Mouse (Mus musculus) embryonic facial prominence, embryonic 12.5 days (tissue): ENCODE measurements around the gene B3galt5. TPM values are rescaled to one million over a fixed set of nuclear protein-coding genes. Genes with fewer than 3 reads are reported as not detected.

ENCODE experiments used
- ATAC-seq: fragments of 200-750 bp; cut with Nextera tagmentation; 2 replicates; pipeline ENCODE4 v1.8.0; 2017; ENCODE audit not compliant: insufficient number of reproducible peaks, insufficient read depth, low FRiP score, low TSS enrichment
- H3K27ac ChIP-seq: fragments of 300-500 bp; sonication (generic); 2 replicates; pipeline ENCODE4 v1.5.1; 2016; ENCODE audit warnings: mild to moderate bottlenecking
- H3K27me3 ChIP-seq: fragments of 300-500 bp; sonication (generic); 2 replicates; pipeline ENCODE4 v1.6.1; 2016; ENCODE audit warnings: mild to moderate bottlenecking, moderate library complexity
- H3K36me3 ChIP-seq: fragments of 300-500 bp; sonication (generic); 2 replicates; pipeline ENCODE4 v1.6.1; 2016; ENCODE audit warnings: mild to moderate bottlenecking
- H3K4me1 ChIP-seq: fragments of 300-500 bp; sonication (generic); 2 replicates; pipeline ENCODE4 v1.6.1; 2016
- H3K4me2 ChIP-seq: fragments of 300-500 bp; sonication (generic); replicated peaks from 2 replicates; pipeline ENCODE4 v1.6.1; 2016; ENCODE audit warnings: mild to moderate bottlenecking, moderate library complexity
- H3K4me3 ChIP-seq: fragments of 300-500 bp; sonication (generic); 2 replicates; pipeline ENCODE4 v1.5.1; 2016; ENCODE audit warnings: mild to moderate bottlenecking
- H3K9ac ChIP-seq: fragments of 300-500 bp; sonication (generic); 2 replicates; pipeline ENCODE4 v1.6.1; 2016; ENCODE audit warnings: mild to moderate bottlenecking, moderate library complexity
- H3K9me3 ChIP-seq: fragments of 300-500 bp; sonication (generic); 2 replicates; pipeline ENCODE4 v1.6.1; 2016; ENCODE audit warnings: mild to moderate bottlenecking, moderate library complexity
- WGBS: fragments of 180-500 bp; shearing (Covaris S2); methylation state at CpG from one replicate; pipeline ENCODE4 v1.1.7; 2016; 5-methylcytosine and 5-hydroxymethylcytosine counted together
- polyA plus RNA-seq: library from polyadenylated mRNA; unstranded; fragments of >200 nt; fragmentation: Nextera tagmentation; extraction: Ambion mirVana; gene quantifications from 2 replicates; pipeline ENCODE4 v1.2.1, GENCODE M21; 2016

B3galt5 gene
- polyA plus RNA-seq, 1 experiment from 2014 or later, result 0.69 TPM

- H3K4me2 ChIP-seq, result no peak overlapping the region
- H3K27ac ChIP-seq, result no peak overlapping the region
- no peaks in the 10 kb centered on the region for H3K36me3 ChIP-seq
- H3K4me1 ChIP-seq, result no peaks in the 10 kb centered on the region
- H3K9ac ChIP-seq, result no peak overlapping the region
- WGBS, result 78% methylated on average over 3 of the region's 3 CpGs
- no peak overlapping the region for H3K4me3 ChIP-seq
- H3K9me3 ChIP-seq, result no peaks in the 10 kb centered on the region
- H3K27me3 ChIP-seq, result no peaks in the 10 kb centered on the region
- ATAC-seq, result no peak
Measured at GRCm38 (mm10) chr16:96221959-96222358, 13.6 kb upstream of the B3galt5 start.

- Histone ChIP-seq H3K36me3 (no peaks in the 10 kb centered on the region), H3K4me3 (no peak overlapping the region), H3K4me2 (no peak overlapping the region), H3K27ac (no peak overlapping the region), H3K4me1 (no peaks in the 10 kb centered on the region), H3K9me3 (no peaks in the 10 kb centered on the region), H3K27me3 (no peaks in the 10 kb centered on the region), H3K9ac (no peak overlapping the region)
- WGBS, result 88% methylated on average over 1 of the region's 1 CpGs
- no peak for ATAC-seq
Measured at GRCm38 (mm10) chr16:96222452-96222851, 13.1 kb upstream of the B3galt5 start.

- Histone ChIP-seq H3K4me1 (no peaks in the 10 kb centered on the region), H3K9me3 (no peaks in the 10 kb centered on the region), H3K4me2 (no peak overlapping the region), H3K36me3 (no peaks in the 10 kb centered on the region), H3K27ac (no peak overlapping the region), H3K9ac (no peak overlapping the region), H3K27me3 (no peaks in the 10 kb centered on the region), H3K4me3 (no peak overlapping the region)
- ATAC-seq, result no peak
- WGBS, result 76% methylated on average over 13 of the region's 13 CpGs
Measured at GRCm38 (mm10) chr16:96228438-96228837, 7.2 kb upstream of the B3galt5 start.

GRCm38 (mm10) chr16:96229044-96229555 lies 6.5 kb upstream of the B3galt5 start:
- H3K4me2 ChIP-seq, result no peak overlapping the region
- no peaks in the 10 kb centered on the region for H3K27me3 ChIP-seq
- H3K36me3 ChIP-seq, result no peaks in the 10 kb centered on the region
- H3K9ac ChIP-seq, result no peak overlapping the region
- no peak overlapping the region for H3K27ac ChIP-seq
- H3K9me3 ChIP-seq, result no peaks in the 10 kb centered on the region
- no peak overlapping the region for H3K4me3 ChIP-seq
- no peaks in the 10 kb centered on the region for H3K4me1 ChIP-seq
- ATAC-seq, result no peak
- WGBS, result 63% methylated on average over 8 of the region's 8 CpGs

GRCm38 (mm10) chr16:96230411-96230810 lies 5.2 kb upstream of the B3galt5 start:
- Histone ChIP-seq H3K36me3 (no peaks in the 10 kb centered on the region), H3K4me1 (no peaks in the 10 kb centered on the region), H3K9me3 (no peaks in the 10 kb centered on the region), H3K27ac (no peak overlapping the region), H3K4me3 (no peak overlapping the region), H3K27me3 (no peaks in the 10 kb centered on the region), H3K9ac (no peak overlapping the region), H3K4me2 (no peak overlapping the region)
- 32% methylated on average over 11 of the region's 11 CpGs for WGBS
- no peak for ATAC-seq

GRCm38 (mm10) chr16:96231251-96231650 lies 4.3 kb upstream of the B3galt5 start:
- WGBS, result 92% methylated on average over 4 of the region's 4 CpGs

GRCm38 (mm10) chr16:96231974-96232373 lies 3.6 kb upstream of the B3galt5 start:
- 80% methylated on average over 8 of the region's 8 CpGs for WGBS
- Histone ChIP-seq H3K4me2 (no peak overlapping the region), H3K27me3 (no peaks in the 10 kb centered on the region), H3K9ac (no peak overlapping the region), H3K36me3 (no peaks in the 10 kb centered on the region), H3K9me3 (no peaks in the 10 kb centered on the region), H3K4me3 (no peak overlapping the region), H3K4me1 (no peaks in the 10 kb centered on the region), H3K27ac (no peak overlapping the region)
- ATAC-seq, result no peak

More at GRCm38 (mm10) chr16:96231251-96231650, 4.3 kb upstream of the B3galt5 start:
- H3K4me1 ChIP-seq, result no peaks in the 10 kb centered on the region
- no peak for ATAC-seq
- no peaks in the 10 kb centered on the region for H3K36me3 ChIP-seq
- H3K4me2 ChIP-seq, result no peak overlapping the region
- no peak overlapping the region for H3K9ac ChIP-seq
- H3K4me3 ChIP-seq, result no peak overlapping the region
- no peaks in the 10 kb centered on the region for H3K27me3 ChIP-seq
- H3K27ac ChIP-seq, result no peak overlapping the region
- H3K9me3 ChIP-seq, result no peaks in the 10 kb centered on the region

GRCm38 (mm10) chr16:96233996-96234395 lies 1.6 kb upstream of the B3galt5 start:
- H3K36me3 ChIP-seq, result no peaks in the 10 kb centered on the region
- H3K4me1 ChIP-seq, result no peaks in the 10 kb centered on the region
- no peak for ATAC-seq
- 88% methylated on average over 8 of the region's 8 CpGs for WGBS
- no peak overlapping the region for H3K4me3 ChIP-seq
- no peaks in the 10 kb centered on the region for H3K9me3 ChIP-seq
- no peak overlapping the region for H3K9ac ChIP-seq
- H3K4me2 ChIP-seq, result no peak overlapping the region
- H3K27me3 ChIP-seq, result no peaks in the 10 kb centered on the region
- no peak overlapping the region for H3K27ac ChIP-seq

GRCm38 (mm10) chr16:96244496-96244895 lies 8.9 kb downstream of the B3galt5 start:
- WGBS, result 83% methylated on average over 6 of the region's 6 CpGs
- Histone ChIP-seq H3K27ac (no peak overlapping the region), H3K4me2 (no peak overlapping the region), H3K4me3 (no peak overlapping the region), H3K36me3 (no peaks in the 10 kb centered on the region), H3K4me1 (no peaks in the 10 kb centered on the region), H3K27me3 (no peaks in the 10 kb centered on the region), H3K9ac (no peak overlapping the region), H3K9me3 (0 out of 2 replicates have a peak, but pooled peaks cover 4% of the 10 kb centered on the region)
- no peak for ATAC-seq

GRCm38 (mm10) chr16:96249635-96250034 lies 14.0 kb downstream of the B3galt5 start:
- Histone ChIP-seq H3K9ac (no peak overlapping the region), H3K9me3 (0 out of 2 replicates have a peak, but pooled peaks cover 4% of the 10 kb centered on the region), H3K27me3 (no peaks in the 10 kb centered on the region), H3K4me1 (no peaks in the 10 kb centered on the region), H3K4me2 (no peak overlapping the region), H3K27ac (no peak overlapping the region), H3K36me3 (no peaks in the 10 kb centered on the region), H3K4me3 (no peak overlapping the region)
- no peak for ATAC-seq
- 75% methylated on average over 7 of the region's 7 CpGs for WGBS

- H3K9me3 ChIP-seq, result 0 out of 2 replicates have a peak, but pooled peaks cover 4% of the 10 kb centered on the region
- no peak overlapping the region for H3K4me2 ChIP-seq
- H3K27me3 ChIP-seq, result no peaks in the 10 kb centered on the region
- H3K4me3 ChIP-seq, result no peak overlapping the region
- ATAC-seq, result no peak
- no peak overlapping the region for H3K9ac ChIP-seq
- WGBS, result 79% methylated on average over 1 of the region's 1 CpGs
- H3K36me3 ChIP-seq, result no peaks in the 10 kb centered on the region
- H3K4me1 ChIP-seq, result no peaks in the 10 kb centered on the region
- H3K27ac ChIP-seq, result no peak overlapping the region
Measured at GRCm38 (mm10) chr16:96252146-96252545, 16.5 kb downstream of the B3galt5 start.

- Histone ChIP-seq H3K4me1 (no peaks in the 10 kb centered on the region), H3K9me3 (no peaks in the 10 kb centered on the region), H3K9ac (no peak overlapping the region), H3K4me3 (no peak overlapping the region), H3K4me2 (no peak overlapping the region), H3K36me3 (no peaks in the 10 kb centered on the region), H3K27ac (no peak overlapping the region), H3K27me3 (no peaks in the 10 kb centered on the region)
- 90% methylated on average over 8 of the region's 8 CpGs for WGBS
- no peak for ATAC-seq
Measured at GRCm38 (mm10) chr16:96258429-96258828, 22.8 kb downstream of the B3galt5 start.

- ATAC-seq, result no peak
- H3K4me2 ChIP-seq, result no peak overlapping the region
- no peaks in the 10 kb centered on the region for H3K9me3 ChIP-seq
- no peaks in the 10 kb centered on the region for H3K27me3 ChIP-seq
- no peak overlapping the region for H3K27ac ChIP-seq
- H3K4me1 ChIP-seq, result no peaks in the 10 kb centered on the region
- 82% methylated on average over 2 of the region's 2 CpGs for WGBS
- H3K9ac ChIP-seq, result no peak overlapping the region
- H3K36me3 ChIP-seq, result no peaks in the 10 kb centered on the region
- no peak overlapping the region for H3K4me3 ChIP-seq
Measured at GRCm38 (mm10) chr16:96271736-96272135, 36.1 kb downstream of the B3galt5 start.
